Mouse (Mus musculus) lung, adult 18-20 months (tissue): ENCODE measurements around the gene Slc29a2.

Experiments used
- DNase-seq, 2 experiments: peaks; one replicate each; pipeline ENCODE4 v3.0.0; 2022; ENCODE audit warnings: mixed read lengths in 2 of 2

Slc29a2 gene

DNA sequence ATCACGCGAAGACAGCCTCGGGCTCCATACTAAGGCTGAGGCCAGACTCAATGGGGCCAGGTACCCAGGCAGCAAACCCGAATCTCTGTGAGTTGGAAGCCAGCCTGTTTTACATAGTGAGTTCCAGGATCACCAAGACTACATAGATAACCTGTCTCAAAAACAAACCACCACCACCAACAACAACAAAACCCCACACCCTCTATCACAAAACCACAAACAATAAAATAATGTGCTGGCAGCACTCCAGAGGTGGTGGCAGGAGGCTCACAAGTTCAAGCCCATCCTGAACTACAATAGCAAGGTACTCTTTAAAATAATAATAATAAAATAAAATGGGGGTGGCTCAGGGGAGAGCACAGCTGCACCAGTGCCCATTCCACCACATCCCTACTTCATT is 12.9 kb downstream of the Slc29a2 start:
- no peak for DNase-seq

DNA sequence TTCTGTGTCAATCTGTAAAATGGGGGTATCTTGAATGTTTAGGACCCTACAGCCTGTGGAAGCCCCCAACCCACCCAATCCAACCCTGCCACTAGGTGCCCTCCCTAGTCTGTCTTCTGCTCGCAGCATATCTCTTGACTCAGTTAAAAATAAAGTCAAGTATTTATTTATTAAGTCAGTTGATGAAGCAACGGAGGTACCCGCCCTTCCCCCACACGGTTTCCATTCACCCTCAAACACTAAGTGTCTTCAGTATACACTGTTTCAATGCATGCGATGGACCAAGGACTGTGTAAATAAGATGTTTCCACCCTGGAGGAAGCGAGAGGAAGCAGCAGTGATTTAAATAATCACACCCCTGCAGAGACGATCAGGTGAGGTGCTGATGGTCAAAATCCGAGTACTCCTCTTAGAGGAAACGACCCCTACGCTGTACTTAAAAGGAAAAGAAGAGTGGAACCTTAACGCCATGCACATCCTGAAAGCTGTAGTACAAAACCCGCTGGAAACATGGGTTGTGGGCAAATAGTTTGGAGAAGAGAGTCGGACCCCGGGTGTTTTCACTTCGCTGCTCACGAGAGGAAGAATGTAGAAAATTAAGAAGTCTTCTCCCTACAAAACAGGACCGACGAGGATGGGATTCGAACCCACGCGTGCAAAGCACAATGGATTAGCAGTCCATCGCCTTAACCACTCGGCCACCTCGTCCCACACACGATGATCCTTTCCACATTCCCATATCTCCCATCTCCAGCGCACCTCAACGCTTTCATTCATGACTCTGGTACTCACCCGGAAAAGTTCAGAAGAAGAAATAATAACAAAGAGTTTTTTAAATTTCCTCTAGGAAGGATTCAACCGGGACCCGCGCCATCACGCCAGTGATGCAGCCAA is 14.3 kb downstream of the Slc29a2 start:
- DNase-seq, result peak; percentile 77 to 78

DNA sequence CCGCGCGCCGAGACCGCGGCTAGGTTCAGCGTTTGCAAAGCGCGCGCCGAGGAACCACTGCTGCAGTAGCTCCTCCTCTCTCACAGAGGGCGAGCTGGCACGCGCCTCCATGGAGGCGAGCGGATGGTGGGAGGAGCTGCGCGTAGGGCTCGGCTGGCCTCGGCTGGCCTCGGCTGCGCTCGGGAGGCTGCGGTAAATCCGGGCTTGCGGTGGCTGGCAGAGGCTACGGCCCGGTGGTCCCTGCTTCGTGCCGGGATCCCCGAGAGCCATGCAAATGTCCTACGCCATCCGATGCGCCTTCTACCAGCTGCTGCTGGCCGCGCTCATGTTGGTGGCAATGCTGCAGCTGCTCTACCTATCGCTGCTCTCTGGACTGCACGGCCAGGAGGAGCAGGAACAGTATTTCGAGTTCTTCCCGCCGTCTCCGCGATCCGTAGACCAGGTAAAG is 15.1 kb downstream of the Slc29a2 start, which contains the start of the genes B4gat1 and AC124502.3:
TSS of gene B4gat1 (plus strand) at position 118 of the 448 bp plus-strand sequence.
TSS of gene AC124502.3 (plus strand) at position 183 of the 448 bp plus-strand sequence.
- DNase-seq, result peak; percentile 88 to 91

DNA sequence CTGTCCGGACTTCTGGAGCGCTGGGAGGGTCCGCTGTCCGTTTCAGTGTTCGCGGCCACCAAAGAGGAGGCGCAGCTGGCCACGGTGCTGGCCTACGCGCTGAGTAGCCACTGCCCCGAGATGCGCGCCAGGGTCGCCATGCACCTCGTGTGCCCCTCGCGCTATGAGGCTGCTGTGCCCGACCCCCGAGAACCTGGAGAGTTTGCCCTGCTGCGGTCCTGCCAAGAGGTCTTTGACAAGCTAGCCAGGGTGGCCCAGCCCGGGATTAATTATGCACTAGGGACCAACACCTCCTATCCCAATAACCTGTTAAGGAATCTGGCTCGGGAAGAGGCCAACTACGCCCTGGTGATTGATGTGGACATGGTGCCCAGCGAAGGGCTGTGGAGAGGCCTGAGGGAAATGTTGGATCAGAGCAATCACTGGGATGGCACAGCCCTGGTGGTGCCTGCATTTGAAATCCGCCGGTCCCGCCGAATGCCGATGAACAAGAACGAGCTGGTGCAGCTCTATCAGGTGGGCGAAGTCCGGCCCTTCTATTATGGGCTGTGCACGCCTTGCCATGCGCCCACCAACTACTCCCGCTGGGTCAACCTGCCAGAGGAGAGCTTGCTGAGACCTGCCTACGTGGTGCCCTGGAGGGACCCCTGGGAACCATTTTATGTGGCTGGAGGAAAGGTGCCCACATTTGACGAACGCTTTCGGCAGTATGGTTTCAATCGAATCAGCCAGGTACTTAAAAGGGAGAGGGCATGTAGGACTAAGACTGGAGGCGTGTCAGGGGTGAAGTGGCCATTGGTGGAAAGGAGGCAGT is 15.8 kb downstream of the Slc29a2 start:
- no peak for DNase-seq

DNA sequence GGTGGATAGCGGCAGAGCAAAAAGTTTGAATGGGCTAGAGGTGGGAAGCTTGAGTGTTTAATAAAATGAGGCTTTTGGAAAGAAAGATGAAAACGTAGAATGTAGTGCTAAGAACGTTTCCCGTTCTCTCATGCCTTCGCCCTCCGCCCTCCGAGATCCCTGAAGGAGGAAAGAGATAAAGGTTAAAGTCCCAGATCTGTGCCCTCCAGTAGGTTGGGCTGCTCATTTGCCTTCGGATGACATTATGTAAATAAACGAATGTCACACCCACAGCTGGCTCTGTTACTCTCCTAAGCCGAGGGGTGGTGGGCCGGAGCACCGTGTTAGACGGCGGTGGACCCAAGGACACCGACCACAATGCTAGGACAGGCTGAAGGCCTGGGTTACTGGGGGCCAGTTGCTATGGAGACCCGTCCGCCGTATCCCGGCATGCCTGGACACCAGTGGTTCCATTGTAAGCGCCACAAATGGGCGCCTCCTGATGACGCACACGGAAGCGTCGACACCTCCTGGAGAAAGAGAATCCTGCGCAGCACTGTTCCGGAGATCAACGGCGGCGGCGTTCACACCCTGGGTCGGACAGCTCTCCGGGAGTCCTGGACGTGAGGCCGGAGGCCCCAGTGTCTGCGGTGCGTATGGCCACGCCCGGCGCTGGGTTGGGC is 17.3 kb downstream of the Slc29a2 start, which contains the start of gene Brms1:
TSS of gene Brms1 (plus strand) at position 493 of the 662 bp plus-strand sequence.
- DNase-seq, result peak; percentile 90 to 94

DNA sequence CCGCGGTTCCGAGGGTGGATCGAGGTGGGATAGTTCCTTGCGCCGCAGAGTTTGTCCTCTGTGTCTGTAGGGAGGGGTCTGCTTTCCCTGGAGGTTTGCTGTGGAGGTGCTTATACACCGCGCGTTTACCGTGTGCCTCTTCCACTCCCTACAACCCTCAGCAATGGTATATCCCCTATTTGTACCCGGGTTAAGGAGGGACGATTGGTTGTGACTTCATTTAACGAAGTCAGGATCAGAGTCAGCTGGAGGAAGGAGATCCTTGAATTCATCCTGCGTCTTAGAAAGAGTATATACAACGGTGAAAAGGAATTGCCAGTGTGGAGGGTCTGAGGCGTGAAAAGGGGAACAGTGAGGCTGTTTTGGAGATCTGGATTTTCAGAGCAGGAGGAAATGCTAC is 17.9 kb downstream of the Slc29a2 start:
- DNase-seq, result no peak

DNA sequence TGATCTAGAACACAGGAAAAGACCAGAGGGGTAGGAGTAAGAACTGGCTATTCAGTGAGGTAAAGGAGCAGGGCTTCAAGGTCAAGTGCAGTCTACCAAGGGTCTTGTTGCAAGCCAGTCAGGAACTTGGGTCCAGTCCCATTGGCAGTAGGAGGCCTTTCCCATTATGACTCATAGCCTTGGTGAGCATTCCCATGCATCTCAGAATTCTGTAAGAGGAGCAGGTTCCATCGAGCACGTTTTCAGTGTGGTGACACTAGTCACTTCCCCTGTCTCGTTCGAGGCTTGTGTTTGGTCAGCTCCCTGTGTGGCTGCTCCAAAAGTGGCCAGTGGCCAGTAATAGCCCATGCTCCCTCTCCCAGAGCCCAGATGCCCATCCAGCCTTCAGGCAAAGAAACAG is 21.9 kb downstream of the Slc29a2 start:
- DNase-seq, result no peak

DNA sequence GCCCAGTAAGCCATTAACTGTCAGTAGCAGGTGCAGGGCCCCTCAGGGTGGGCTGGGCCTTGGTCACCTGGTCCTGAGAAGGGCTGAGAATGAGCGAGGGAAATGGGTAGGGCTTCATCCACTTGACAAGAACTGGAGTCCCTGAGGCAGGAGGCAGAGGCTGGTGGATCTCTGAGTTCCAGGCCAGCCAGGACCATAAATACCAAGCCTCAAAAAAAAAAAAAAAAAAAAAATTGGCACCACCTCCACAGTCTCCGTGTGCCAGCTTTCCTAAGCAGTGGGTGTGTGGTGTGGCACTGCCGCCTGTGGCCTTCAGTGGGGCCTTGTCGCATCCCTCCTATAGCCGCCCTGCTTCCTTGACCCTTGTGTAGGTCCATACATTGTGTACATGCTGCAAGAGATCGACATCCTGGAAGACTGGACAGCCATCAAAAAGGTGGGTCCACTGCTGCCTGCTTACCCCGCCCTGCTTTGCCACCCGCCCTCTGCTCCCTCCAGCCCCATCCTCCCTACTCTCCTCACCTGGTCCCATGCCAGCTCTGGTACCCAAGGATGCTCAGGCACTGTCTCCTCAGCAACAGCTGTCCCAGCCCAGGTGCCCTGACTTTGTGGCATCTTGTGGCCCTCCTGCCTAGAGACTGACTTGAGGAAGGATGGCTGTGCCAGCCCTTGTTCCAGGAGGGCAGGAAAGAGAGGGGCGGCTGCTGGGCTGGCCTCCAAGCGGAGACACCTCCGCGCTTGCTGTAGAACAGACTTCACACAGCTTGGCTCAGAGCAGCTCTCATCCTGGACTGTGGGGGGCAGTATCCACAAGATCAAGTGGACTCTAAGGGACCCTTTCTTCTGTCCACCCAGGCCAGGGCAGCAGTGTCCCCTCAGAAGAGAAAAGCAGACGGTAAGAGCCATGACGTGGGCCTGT is 24.7 kb downstream of the Slc29a2 start:
- DNase-seq, result no peak

DNA sequence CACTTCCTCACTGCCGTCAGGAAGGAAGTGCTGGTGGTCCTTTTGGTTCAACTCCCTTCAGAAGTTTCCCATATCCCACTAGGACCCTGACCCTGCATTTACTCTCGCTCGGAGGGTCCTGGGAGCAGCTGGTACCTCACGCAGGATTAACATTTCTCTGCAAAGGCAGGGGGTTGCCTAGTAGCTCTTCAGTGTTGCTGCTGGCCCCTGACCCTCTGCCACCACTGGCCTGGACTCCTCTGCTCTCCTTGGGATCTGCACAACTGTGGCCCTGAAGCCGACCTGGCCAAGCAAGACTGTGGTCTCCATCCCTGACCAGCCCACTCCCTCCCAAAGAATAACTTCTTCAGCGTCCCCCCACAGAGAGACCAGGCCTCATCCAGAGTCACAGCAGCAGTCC is 25.7 kb downstream of the Slc29a2 start:
- DNase-seq, result no peak

DNA sequence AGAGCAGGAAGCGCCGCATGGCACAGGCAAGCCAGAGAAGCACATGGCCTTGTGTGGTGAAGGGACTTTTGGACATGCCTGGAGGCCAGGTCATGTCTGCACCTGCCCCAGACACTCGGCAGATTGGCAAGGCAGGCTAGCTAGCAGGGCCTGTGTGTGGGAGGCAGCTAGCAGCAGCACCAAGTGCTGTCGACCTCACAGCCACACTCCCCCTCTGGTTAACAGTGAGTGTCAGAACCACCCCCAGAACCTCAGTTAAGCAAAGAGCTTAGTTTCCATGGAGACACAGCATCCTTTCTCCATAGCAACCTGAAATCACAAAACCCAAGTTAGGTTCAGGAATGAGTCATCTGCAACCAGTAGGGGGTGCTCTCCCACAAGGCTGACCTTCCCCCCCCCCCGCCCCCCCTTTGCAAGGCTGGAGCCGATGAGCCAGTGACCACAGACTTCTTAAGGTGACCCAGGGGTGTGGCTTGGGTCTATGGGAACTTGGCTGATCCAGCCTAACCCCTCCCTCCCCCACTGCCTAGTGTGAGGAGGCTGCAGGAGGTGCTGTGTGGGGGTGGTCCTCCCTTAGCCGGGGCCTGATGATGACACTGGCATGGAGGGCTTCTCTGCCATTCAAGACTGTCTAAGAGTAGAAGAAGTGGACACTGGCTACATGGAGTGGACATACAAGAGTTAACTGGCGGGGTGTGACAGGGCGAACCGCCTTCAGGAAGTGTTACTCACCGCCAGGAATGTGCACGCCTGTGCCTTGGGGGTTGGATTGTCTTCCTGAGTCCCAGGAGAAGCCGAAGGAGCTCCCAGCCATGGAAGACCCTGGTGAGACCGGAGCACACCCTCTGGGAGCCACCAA is 26.6 kb downstream of the Slc29a2 start, which contains the start of gene Rin1:
TSS of gene Rin1 (plus strand) at position 435 of the 859 bp plus-strand sequence.
- peak; percentile 73 to 82 for DNase-seq

DNA sequence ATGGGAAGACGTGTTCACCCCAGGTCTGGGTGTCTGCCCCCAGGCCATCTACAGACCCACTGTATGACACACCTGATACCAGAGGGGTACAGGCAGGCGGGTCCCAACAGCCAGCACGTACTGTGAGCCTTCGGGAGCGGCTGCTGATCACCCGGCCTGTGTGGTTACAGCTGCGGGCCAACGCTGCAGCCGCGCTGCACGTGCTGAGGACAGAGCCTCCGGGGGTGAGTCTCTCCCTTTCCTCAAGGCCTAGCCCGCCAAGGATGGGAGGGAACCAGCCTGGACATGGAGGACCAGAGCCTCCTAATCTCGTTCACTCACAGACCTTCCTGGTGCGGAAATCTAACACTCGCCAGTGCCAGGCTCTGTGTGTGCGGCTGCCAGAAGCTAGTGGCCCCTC is 27.4 kb downstream of the Slc29a2 start:
- no peak for DNase-seq

DNA sequence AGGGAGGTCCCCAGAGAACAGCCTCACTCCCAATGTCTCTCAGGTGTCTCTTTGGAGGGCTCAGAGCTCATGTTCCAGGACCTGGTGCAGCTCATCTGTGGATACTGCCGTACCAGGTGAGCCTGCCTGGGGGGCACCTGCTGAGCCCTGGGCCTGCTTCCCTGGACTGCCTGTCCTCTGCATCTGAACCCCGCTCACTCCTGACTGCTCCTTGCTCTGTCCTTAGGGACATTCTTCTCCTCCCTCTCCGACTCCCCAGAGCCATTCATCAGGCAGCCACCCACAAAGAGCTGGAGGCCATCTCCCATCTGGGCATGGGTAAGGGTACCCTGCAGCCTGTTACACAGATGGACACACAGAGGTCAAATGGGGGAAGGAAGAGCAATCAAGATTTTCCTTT is 27.9 kb downstream of the Slc29a2 start:
- DNase-seq, result no peak

DNA sequence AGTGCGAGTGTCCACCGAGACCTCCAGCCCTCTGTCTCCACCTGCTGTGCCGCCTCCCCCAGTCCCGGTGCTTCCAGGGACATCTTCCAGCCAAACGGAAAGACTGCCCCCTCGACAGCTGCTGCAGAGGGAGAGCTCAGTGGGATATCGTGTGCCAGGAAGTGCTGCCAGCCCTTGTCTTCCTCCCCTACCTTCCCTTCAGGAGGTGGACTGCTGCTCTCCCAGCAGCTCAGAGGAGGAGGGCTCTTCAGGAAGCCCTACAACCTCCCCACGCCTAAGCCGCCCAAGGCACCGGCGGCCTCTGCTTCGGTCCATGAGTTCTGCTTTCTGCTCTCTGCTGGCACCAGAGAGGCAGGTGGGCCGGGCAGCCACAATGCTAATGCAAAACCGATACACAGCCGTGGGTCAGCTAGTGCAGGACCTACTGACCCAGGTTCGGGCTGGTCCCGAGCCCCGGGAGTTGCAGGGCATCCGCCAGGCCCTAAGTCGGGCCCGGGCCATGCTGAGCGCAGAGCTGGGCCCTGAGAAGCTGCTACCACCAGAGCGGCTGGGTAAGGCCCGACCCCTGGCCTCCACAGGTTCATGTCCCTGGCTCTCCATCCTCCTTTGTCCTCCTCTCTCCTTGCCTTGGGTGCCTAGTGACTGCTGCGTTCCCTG is 28.6 kb downstream of the Slc29a2 start:
- DNase-seq, result no peak

DNA sequence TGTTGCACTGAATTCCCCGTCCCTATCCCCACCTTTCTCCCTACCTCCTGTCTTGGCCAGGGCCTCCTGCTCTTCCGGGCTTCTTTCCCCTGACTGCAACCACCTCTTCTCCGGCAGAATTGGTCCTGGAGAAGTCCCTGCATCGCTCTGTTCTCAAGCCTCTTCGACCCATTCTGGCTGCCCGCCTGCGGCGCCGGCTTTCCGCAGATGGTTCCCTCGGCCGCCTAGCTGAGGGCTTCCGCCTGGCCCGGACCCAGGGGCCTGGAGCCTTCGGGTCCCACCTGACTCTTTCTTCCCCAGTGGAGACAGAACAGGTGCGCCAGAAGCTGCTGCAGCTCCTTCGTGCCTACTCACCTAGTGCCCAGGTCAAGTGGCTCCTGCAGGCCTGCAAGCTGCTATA is 29.2 kb downstream of the Slc29a2 start:
- DNase-seq, result no peak

DNA sequence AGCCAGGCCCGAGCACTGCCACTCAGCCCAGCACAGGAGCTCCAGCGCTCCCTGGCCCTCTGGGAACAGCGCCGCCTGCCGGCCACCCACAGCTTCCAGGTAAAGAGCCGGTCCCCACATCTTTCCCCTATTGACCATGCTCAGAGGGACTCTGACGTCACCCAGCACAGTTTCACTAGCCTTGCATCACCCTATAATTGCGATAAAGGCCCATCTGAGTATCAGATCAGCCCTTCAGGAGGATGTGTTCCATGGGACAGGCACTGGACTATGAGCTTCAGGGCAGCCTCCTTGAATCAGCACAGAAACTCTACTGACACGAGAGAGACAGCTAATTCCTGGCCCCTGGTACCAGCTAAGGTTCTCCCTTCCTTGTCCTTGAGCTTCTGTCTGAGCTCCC is 30.2 kb downstream of the Slc29a2 start:
- peak; percentile 38 to 54 for DNase-seq

DNA sequence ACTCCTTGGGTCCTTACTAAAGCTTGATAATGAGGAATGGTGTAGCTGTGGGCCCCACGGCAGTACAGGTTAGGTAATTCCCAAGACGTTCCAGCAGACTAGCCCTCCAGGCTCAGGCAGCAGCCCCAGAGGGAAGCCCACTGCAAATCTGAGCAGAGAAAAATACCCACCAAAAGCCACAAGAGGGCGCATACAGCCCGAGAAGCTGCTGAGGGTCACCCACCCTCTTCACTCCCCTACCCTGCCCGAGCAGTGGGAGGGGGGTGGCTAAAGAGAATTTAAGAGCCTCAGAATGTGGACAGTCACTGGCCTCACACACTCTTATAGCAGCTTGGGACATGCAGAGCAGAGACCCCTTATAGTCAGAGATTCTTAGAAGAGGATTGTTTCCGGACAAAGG is 32.6 kb downstream of the Slc29a2 start:
- DNase-seq, result no peak

DNA sequence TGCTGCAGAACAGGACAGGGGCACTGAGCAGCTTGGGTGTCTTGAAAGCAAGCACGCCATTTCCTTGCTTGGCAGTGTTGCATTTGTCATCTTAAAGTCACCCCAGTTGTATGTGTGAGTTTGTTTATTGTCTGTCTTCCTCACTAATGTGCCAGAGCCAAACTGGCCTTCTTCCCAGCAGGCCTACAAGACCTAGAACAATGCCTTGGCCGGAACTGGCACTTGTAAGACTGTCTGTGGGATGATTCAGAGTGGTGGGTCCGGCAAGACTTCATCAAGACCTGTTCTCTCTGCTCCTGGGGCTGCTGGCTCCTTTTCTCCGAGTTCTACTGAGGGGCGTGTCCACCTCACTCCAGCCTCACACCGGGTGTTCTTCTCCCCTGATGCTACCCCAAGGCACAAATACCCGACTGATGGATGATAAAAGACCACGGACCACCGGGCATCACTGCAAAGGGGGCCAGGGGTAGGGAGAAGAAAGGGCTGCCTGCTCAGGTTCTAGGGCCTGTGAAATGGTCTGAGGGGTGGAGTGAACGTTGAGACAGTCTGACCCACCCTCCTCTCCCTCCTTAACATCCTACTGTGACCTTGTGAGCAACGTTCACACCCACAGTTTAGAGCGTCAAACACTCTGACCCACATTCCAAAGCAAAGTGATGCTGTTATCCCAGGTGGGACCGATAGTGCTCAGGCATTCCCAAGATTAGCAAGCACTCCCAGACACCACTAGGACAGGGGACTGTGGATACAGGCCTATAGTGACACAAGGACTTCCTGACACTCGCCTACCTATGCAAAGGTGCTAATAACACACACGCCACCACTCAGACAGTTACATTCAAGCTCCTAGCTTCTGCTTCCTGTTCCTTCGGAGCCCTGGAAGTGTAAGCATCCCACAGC is 34.5 kb downstream of the Slc29a2 start:
- peak; percentile 39 to 55 for DNase-seq

DNA sequence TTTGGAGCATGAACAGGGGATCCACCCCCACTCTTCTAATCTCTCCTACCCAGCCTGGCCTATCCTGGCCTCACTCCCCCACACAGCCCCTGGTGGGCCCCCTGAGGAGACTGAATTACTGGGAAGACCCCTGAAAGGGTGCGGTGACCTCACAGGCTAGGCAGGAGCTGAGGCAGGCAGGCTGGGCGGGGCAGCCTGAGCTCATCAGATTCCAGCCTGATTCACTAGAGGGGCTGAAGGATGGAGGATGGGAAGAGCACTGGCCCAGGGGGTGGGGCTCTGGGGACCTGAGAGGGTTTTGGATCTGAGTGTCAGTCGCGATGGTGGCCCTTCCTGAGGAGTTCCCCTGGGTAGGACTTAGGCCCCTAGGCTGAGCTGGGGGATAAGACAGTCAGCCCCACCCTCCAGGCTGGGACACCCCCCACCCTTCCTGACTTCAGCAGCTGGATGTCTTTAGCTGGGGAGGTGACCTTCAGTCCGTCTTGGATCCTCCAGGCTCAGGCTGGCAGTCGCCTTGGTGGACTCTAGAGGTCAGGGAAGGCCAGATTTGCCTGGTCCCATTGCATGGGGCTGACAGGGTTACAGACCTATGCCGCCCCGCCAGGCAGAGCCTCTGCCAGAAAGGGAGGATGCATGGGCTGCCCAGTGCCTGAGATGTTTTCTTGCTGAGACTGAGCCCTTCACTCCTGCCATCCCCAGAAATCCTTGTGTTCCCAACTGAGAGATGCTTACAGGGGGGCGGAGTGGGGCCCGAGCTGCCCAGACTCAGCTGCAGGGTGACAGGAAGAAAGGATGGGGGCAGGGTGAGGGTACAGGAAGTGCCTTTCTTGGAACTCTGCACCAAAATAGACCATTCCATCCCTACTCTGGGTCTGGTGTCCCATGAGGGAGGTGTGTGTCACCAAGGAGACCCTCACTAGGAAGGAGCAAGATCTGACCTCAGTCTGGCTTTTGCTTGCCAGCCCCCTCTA is 35.4 kb downstream of the Slc29a2 start:
- no peak for DNase-seq
